Mouse (Mus musculus) E14TG2a.4 (cell line): ENCODE results near the gene Zkscan5.

Source experiments
- H3K27me3 ChIP-seq: 2 replicates; pipeline ENCODE4 v1.6.1; 2014; ENCODE audit warnings: low read length, control low read depth; ENCODE audit not compliant: insufficient read depth
- H3K36me3 ChIP-seq: 2 replicates; pipeline ENCODE4 v1.6.1; 2014; ENCODE audit warnings: low read length, control low read depth; ENCODE audit not compliant: insufficient read depth
- H3K4me1 ChIP-seq: replicated peaks from 2 replicates; pipeline ENCODE4 v1.6.1; 2014; ENCODE audit warnings: low read depth, low read length, control low read depth
- H3K4me3 ChIP-seq: replicated peaks from 2 replicates; pipeline ENCODE4 v1.5.1; 2014; ENCODE audit warnings: mild to moderate bottlenecking, low read length
- H3K9me3 ChIP-seq: 2 replicates; pipeline ENCODE4 v1.6.1; 2014; ENCODE audit warnings: low read length, control low read depth
- CTCF ChIP-seq: conservative IDR thresholded peaks from 2 replicates; pipeline ENCODE4 v1.5.1; 2014; ENCODE audit warnings: low read length
- NANOG ChIP-seq: IDR thresholded peaks from 2 replicates; pipeline ENCODE4 v1.6.1; 2014; ENCODE audit warnings: borderline replicate concordance, low read length, mixed read lengths
- POU5F1 ChIP-seq: IDR thresholded peaks from 2 replicates; pipeline ENCODE4 v1.6.1; 2014; ENCODE audit warnings: low read length, borderline replicate concordance

The Zkscan5 gene

DNA sequence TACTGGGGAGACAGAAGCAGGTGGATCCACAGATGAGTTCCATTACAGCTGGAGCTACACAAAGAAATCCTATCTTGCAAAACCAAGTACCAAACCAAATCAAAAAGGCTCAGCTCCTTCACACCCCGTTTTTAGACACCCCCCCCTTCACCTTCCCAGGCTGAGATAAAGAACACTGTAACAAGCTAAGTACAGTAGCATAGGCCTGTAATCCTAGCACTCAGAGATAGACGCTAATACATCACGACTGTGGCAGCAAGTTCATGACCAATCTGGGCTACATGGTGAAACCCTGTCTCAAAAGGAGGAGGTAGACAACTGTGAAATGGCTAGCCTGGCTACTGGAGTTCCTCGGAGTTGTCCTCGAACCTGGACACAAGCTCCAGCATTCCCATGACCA lies 14.0 kb upstream of the Zkscan5 start:
- H3K36me3 ChIP-seq, result peaks cover 71% of the 10 kb centered on the region
- peak overlapping the region; percentile 98 for H3K4me3 ChIP-seq
- H3K27me3 ChIP-seq, result no peaks in the 10 kb centered on the region
- H3K4me1 ChIP-seq, result peaks cover 63% of the 10 kb centered on the region
- no peak for TF ChIP-seq CTCF
- no peak for TF ChIP-seq POU5F1
- no peak for TF ChIP-seq NANOG
- no peaks in the 10 kb centered on the region for H3K9me3 ChIP-seq

- Histone ChIP-seq H3K9me3 (no peaks in the 10 kb centered on the region), H3K4me3 (peak overlapping the region; percentile 98), H3K4me1 (peaks cover 57% of the 10 kb centered on the region), H3K36me3 (peaks cover 71% of the 10 kb centered on the region), H3K27me3 (no peaks in the 10 kb centered on the region)
- TF ChIP-seq NANOG, result peak; percentile 27; the same call in 1 of the 2 replicates
- no peak for TF ChIP-seq POU5F1
Observed at GRCm38 (mm10) chr5:145190875-145191798, 13.2 kb upstream of the Zkscan5 start.

DNA sequence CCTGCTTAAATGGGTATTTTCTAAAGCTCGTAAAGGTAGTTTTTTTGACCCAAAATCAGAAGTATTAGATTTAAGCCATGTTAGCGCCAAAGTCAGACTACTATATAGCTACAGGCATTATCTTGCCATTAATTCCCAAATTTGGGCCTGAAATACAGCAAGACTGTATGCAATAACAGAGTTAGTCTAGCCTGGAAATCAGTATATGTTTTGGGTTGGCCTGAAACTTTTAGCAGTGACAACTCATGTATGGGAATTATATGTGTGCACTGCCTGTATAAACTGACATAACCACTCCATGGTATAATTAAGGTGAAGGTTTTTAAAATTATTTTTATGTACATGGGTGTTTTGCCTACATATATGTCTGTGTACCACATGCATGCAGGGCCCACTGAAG lies 12.4 kb upstream of the Zkscan5 start, which contains the start of gene Atp5j2:
Gene Atp5j2, minus strand, starts transcription at position 101 of the 400 bp plus-strand sequence.
- no peaks in the 10 kb centered on the region for H3K27me3 ChIP-seq
- H3K9me3 ChIP-seq, result no peaks in the 10 kb centered on the region
- peak within 1 kb of the TSS; percentile 98 for H3K4me3 ChIP-seq
- peaks cover 68% of the 10 kb centered on the region for H3K36me3 ChIP-seq
- TF ChIP-seq NANOG, result no peak
- TF ChIP-seq CTCF, result no peak
- no peak for TF ChIP-seq POU5F1
- H3K4me1 ChIP-seq, result peaks cover 49% of the 10 kb centered on the region

DNA sequence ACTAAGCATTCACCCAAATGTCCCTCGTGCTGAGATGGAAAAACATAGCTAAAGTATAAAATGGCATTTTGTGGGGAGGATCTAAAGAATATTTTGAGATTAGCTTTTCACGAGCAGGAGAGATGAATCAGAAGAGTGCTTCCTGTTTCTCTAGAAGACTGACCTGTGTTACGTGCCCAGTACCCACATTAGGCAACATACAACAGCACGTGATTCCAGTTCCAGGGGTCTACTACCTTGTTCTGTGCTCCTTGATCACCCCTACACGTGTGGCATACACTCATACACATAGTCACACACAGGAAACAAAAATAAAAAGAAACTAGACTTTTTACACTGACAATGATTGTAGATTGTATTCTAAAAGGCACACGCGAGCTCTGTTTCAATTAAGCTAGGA lies 4.0 kb upstream of the Zkscan5 start:
- Histone ChIP-seq H3K27me3 (no peaks in the 10 kb centered on the region), H3K36me3 (peaks cover 32% of the 10 kb centered on the region), H3K4me1 (peaks cover 31% of the 10 kb centered on the region), H3K9me3 (no peaks in the 10 kb centered on the region), H3K4me3 (peak overlapping the region; percentile 97; the same call in 1 of the 2 replicates)
- TF ChIP-seq POU5F1 (no peak), CTCF (no peak)

- H3K27me3 ChIP-seq, result no peaks in the 10 kb centered on the region
- no peaks in the 10 kb centered on the region for H3K9me3 ChIP-seq
- TF ChIP-seq NANOG, result no peak
- TF ChIP-seq CTCF, result no peak
- TF ChIP-seq POU5F1, result no peak
- H3K36me3 ChIP-seq, result peaks cover 21% of the 10 kb centered on the region
- H3K4me1 ChIP-seq, result peaks cover 36% of the 10 kb centered on the region
- peak within 1 kb of the TSS; percentile 97 for H3K4me3 ChIP-seq
Observed at GRCm38 (mm10) chr5:145201321-145201991, 2.9 kb upstream of the Zkscan5 start, which contains the start of gene Zkscan14. TSS of gene Zkscan14 (minus strand) at chr5:145201868.

GRCm38 (mm10) chr5:145202446-145202845 lies 1.9 kb upstream of the Zkscan5 start:
- no peaks in the 10 kb centered on the region for H3K27me3 ChIP-seq
- peaks cover 17% of the 10 kb centered on the region for H3K36me3 ChIP-seq

DNA sequence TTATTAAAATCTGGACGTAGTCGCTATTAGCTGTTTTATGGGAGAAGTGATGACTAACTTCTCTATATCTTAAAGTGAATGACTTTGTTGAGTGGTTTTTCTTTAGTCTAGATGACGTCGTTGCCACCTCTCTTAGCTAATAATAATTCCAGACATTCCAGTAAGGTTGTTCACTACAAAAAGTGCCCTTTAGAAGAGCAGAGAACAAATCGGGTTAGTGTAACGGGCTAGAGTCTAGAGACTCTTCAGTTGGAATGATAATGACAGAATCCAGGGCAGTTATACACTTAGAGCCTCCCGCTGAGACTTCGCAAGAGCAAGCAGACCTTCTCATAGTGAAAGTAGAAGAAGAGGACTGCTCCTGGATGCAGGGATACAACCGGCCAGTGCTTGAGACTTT lies 679 bp downstream of the Zkscan5 start:
- H3K9me3 ChIP-seq, result no peaks in the 10 kb centered on the region
- TF ChIP-seq POU5F1 (no peak), CTCF (no peak), NANOG (no peak)

More at GRCm38 (mm10) chr5:145202446-145202845, 1.9 kb upstream of the Zkscan5 start:
- peaks cover 44% of the 10 kb centered on the region for H3K4me1 ChIP-seq
- TF ChIP-seq CTCF (no peak), NANOG (no peak), POU5F1 (no peak)
- 0 out of 2 replicates have a peak overlapping the region, but pooled peaks have one; percentile 88 for H3K4me3 ChIP-seq
- H3K9me3 ChIP-seq, result no peaks in the 10 kb centered on the region

GRCm38 (mm10) chr5:145207385-145207784 lies 3.0 kb downstream of the Zkscan5 start:
- no peaks in the 10 kb centered on the region for H3K9me3 ChIP-seq
- 0 out of 2 replicates have a peak overlapping the region, but pooled peaks have one; percentile 2 for H3K4me3 ChIP-seq
- H3K4me1 ChIP-seq, result peaks cover 55% of the 10 kb centered on the region
- H3K27me3 ChIP-seq, result no peaks in the 10 kb centered on the region
- TF ChIP-seq NANOG, result no peak
- no peak for TF ChIP-seq POU5F1
- TF ChIP-seq CTCF, result no peak
- H3K36me3 ChIP-seq, result peaks cover 35% of the 10 kb centered on the region

More for the DNA sequence above, 679 bp downstream of the Zkscan5 start:
- Histone ChIP-seq H3K4me1 (peaks cover 61% of the 10 kb centered on the region), H3K36me3 (peaks cover 12% of the 10 kb centered on the region), H3K27me3 (no peaks in the 10 kb centered on the region), H3K4me3 (peak overlapping the region; percentile 88)
